Comparison of ENCODE assay signal across 13 mouse cellular contexts in genomic region chr12:27150871-27151853, GRCm38 (mm10).
DNase-seq lines count a peak whose midpoint lies in the region; ATAC-seq lines count a peak whose summit lies in the region.
"Had no signal": no experiment of that assay in that cellular context is flagged by ENCODE, and none has a peak within 500 bp of the region (broad histone marks: within the 10 kb centered on the region; RNA-seq: fewer than 3 reads in every experiment).

No protein-coding gene starts in this region.

- H3K36me3 ChIP-seq in forebrain, embryonic 13.5 days (ENCODE audit: poor library complexity, severe bottlenecking): no peaks in the 10 kb centered on the region
- no peaks in the 10 kb centered on the region for H3K36me3 ChIP-seq in limb, embryonic 12.5 days

- H3K27me3 ChIP-seq in forebrain, embryonic 13.5 days: no peaks in the 10 kb centered on the region
- no peaks in the 10 kb centered on the region for H3K27me3 ChIP-seq in limb, embryonic 12.5 days

- no peaks in the 10 kb centered on the region for H3K9me3 ChIP-seq in forebrain, embryonic 13.5 days (replicated peaks)
- H3K9me3 ChIP-seq in limb, embryonic 12.5 days: no peaks in the 10 kb centered on the region

- H3K4me1 ChIP-seq in forebrain, embryonic 13.5 days: peaks cover 46% of the 10 kb centered on the region
- H3K4me1 ChIP-seq in limb, embryonic 12.5 days (replicated peaks): peaks cover 40% of the 10 kb centered on the region

- peak; percentile 12 for DNase-seq in testis, postnatal 14 days (ENCODE audit: low spot score)
- DNase-seq in testis, postnatal 10 days (ENCODE audit: low spot score): no peak
- DNase-seq in retina, postnatal 1 day: peak; percentile 77
- DNase-seq in ovary, postnatal 14 days (ENCODE audit: low spot score): no peak
- no peak for DNase-seq in heart, adult 8-10 months (ENCODE audit: low spot score)
- no peak for DNase-seq in right cerebral cortex, postnatal 10 days (ENCODE audit: low spot score in 2 of 2)
- DNase-seq: cerebellum, adult 11 months; lung, adult 18-20 months had no signal

- peak overlapping the region; percentile 90 for H3K27ac ChIP-seq in forebrain, embryonic 13.5 days
- peak overlapping the region; percentile 87 for H3K27ac ChIP-seq in limb, embryonic 12.5 days

- no peak overlapping the region for H3K4me3 ChIP-seq in forebrain, embryonic 13.5 days
- H3K4me3 ChIP-seq in limb, embryonic 12.5 days (replicated peaks): no peak overlapping the region

- ATAC-seq in forebrain, embryonic 13.5 days: peak; percentile 93
- 0 out of 2 replicates have a peak, but pooled peaks have one; percentile 17 for ATAC-seq in limb, embryonic 12.5 days (ENCODE audit: insufficient number of reproducible peaks, insufficient read depth, low FRiP score, low TSS enrichment, low read depth)
- ATAC-seq: activated CD4-positive, CD25-positive, alpha-beta regulatory T cell, adult 4 months; intestine, postnatal 0 days had no signal

- H3K9ac ChIP-seq in forebrain, embryonic 13.5 days: no peak overlapping the region
- no peak overlapping the region; the same call in 1 of the 2 replicates for H3K9ac ChIP-seq in limb, embryonic 12.5 days (replicated peaks)

- WGBS in forebrain, embryonic 13.5 days: 3% methylated on average over 13 of the region's 13 CpGs
- WGBS in limb, embryonic 12.5 days: 22% methylated on average over 13 of the region's 13 CpGs

- peak overlapping the region; percentile 33 for H3K4me2 ChIP-seq in forebrain, embryonic 13.5 days
- H3K4me2 ChIP-seq in limb, embryonic 12.5 days: peak overlapping the region; percentile 23; the same call in 1 of the 2 replicates
- H3K4me2 ChIP-seq: heart, embryonic 11.5 days had no signal

Comparison
In these comparisons a context has a peak if more than half of its experiments do, and no peak if none do; other contexts are left out.
1. DNase-seq: peak in testis, postnatal 14 days (single experiment) and retina, postnatal 1 day (single experiment); none in testis, postnatal 10 days (single experiment), ovary, postnatal 14 days (single experiment), heart, adult 8-10 months (single experiment) and right cerebral cortex, postnatal 10 days (0 of 2).